ENCODE assay signal across 8 mouse cellular contexts in the genomic region with DNA sequence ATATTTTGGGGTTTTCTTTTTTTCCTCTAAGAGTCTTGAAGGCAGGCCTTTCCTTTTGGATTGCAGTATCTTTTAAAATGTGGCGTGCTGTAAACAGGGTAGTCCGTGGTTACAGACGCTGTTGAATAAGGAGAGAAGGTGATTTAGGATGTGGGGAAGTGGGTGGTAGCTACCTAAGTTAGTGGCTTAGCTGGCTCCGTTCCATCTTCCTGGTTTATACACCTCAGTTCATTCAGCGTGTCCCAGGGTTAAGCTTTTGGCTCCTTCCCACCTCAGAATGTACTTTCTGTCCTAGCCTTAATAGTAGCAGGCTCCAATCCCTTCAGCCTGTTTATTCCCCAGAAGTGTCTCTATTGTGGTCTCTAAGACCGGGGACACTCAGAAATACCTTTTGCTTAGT. TPM values are rescaled to one million over a fixed set of nuclear protein-coding genes. Genes with fewer than 3 reads are reported as not detected.
DNase-seq lines count a peak whose midpoint lies in the region; ATAC-seq and TF ChIP-seq lines count a peak whose summit lies in the region.

No protein-coding gene starts in this region.

- peak; percentile 55 to 58 for DNase-seq in kidney, adult 8-10 months
- no peak for DNase-seq in kidney, adult 18-20 months
- no peak for DNase-seq in liver, postnatal 0 days
- no peak for DNase-seq in adrenal gland, postnatal 25 days
- no peak for DNase-seq in right cerebral cortex, adult 18-20 months

- no peak for TF ChIP-seq EP300 in ES-Bruce4 (IDR thresholded peaks at IDR 0.05; ENCODE audit: insufficient read depth, low read depth, low read length)
- no peak for TF ChIP-seq EP300 in liver, postnatal 0 days (IDR thresholded peaks at IDR 0.05; ENCODE audit: low read depth)

- no peaks in the 10 kb centered on the region for H3K9me3 ChIP-seq in ES-Bruce4 (replicated peaks; ENCODE audit: control insufficient read depth, insufficient read depth, low read length, poor library complexity, severe bottlenecking)
- H3K9me3 ChIP-seq in hindbrain, embryonic 15.5 days = no peaks in the 10 kb centered on the region
- H3K9me3 ChIP-seq in liver, postnatal 0 days (ENCODE audit: low read length) = no peaks in the 10 kb centered on the region

- H3K4me3 ChIP-seq in ES-Bruce4 (ENCODE audit: low read depth, low read length) = peak overlapping the region; percentile 36
- H3K4me3 ChIP-seq in hindbrain, embryonic 15.5 days = no peak overlapping the region
- no peak overlapping the region for H3K4me3 ChIP-seq in liver, postnatal 0 days (ENCODE audit: low read depth, low read length)

- 67% methylated on average over 6 of the region's 6 CpGs for WGBS in hindbrain, embryonic 15.5 days
- WGBS in liver, postnatal 0 days (ENCODE audit: insufficient replicate concordance) = 54% methylated on average over 6 of the region's 6 CpGs

- H3K36me3 ChIP-seq in ES-Bruce4 (ENCODE audit: control insufficient read depth, insufficient read depth, low read length, poor library complexity, severe bottlenecking) = peaks cover 9% of the 10 kb centered on the region
- H3K36me3 ChIP-seq in hindbrain, embryonic 15.5 days = no peaks in the 10 kb centered on the region
- H3K36me3 ChIP-seq in liver, postnatal 0 days (replicated peaks; ENCODE audit: insufficient read depth, low read length) = peaks cover 2% of the 10 kb centered on the region; the same call in 1 of the 2 replicates

- TF ChIP-seq POLR2A in ES-Bruce4 (IDR thresholded peaks at IDR 0.05; ENCODE audit: insufficient read depth, low read length) = no peak

- TF ChIP-seq CTCF in ES-Bruce4 (IDR thresholded peaks at IDR 0.05; ENCODE audit: low read depth, low read length) = no peak
- TF ChIP-seq CTCF in liver, postnatal 0 days (IDR thresholded peaks at IDR 0.05; ENCODE audit: low read depth) = no peak

- H3K9ac ChIP-seq in ES-Bruce4 (ENCODE audit: low read depth, poor library complexity, severe bottlenecking) = peak overlapping the region; percentile 53
- no peak overlapping the region for H3K9ac ChIP-seq in hindbrain, embryonic 15.5 days
- H3K9ac ChIP-seq in liver, postnatal 0 days (replicated peaks) = no peak overlapping the region

- peak overlapping the region; percentile 72 for H3K27ac ChIP-seq in ES-Bruce4 (ENCODE audit: insufficient read depth, low read length)
- H3K27ac ChIP-seq in hindbrain, embryonic 15.5 days (replicated peaks) = peak overlapping the region; percentile 20; the same call in 1 of the 2 replicates
- H3K27ac ChIP-seq in liver, postnatal 0 days (ENCODE audit: low read depth) = no peak overlapping the region

- no peak for ATAC-seq in hindbrain, embryonic 15.5 days (ENCODE audit: low FRiP score, low read depth)
- ATAC-seq in liver, postnatal 0 days = no peak
- ATAC-seq in megakaryocyte, adult 5-6 weeks (ENCODE audit: poor library complexity, severe bottlenecking) = no peak

- no peaks in the 10 kb centered on the region for H3K4me1 ChIP-seq in ES-Bruce4 (ENCODE audit: control insufficient read depth, insufficient read depth, low read length)
- peaks cover 48% of the 10 kb centered on the region for H3K4me1 ChIP-seq in hindbrain, embryonic 15.5 days (replicated peaks)
- H3K4me1 ChIP-seq in liver, postnatal 0 days (ENCODE audit: insufficient read depth) = peaks cover 41% of the 10 kb centered on the region

- H3K4me2 ChIP-seq in hindbrain, embryonic 15.5 days = peak overlapping the region; percentile 22
- peak overlapping the region; percentile 60 for H3K4me2 ChIP-seq in liver, postnatal 0 days (ENCODE audit: low read depth, low read length)

- no peaks in the 10 kb centered on the region for H3K27me3 ChIP-seq in ES-Bruce4 (ENCODE audit: control insufficient read depth, insufficient read depth, low read length, poor library complexity, severe bottlenecking)
- H3K27me3 ChIP-seq in hindbrain, embryonic 15.5 days = no peaks in the 10 kb centered on the region
- H3K27me3 ChIP-seq in liver, postnatal 0 days (ENCODE audit: insufficient read depth, low read length) = no peaks in the 10 kb centered on the region

RNA-seq across cellular contexts. Expression of a gene that starts 3.5 kb away (rescaled TPM):
- polyA plus RNA-seq in ES-Bruce4 (2011; ENCODE audit: insufficient read depth, insufficient read length, low read depth, missing spikeins) = 142 and 148 TPM in 2 replicates
- 64.6 and 66.6 TPM in 2 replicates for polyA plus RNA-seq in hindbrain, embryonic 15.5 days (2015; fragmentation: Nextera tagmentation; extraction: Ambion mirVana)
- 24.8 and 48.6 TPM in 2 replicates for polyA plus RNA-seq in liver, postnatal 0 days (2015; fragmentation: Nextera tagmentation; extraction: Ambion mirVana)
- 72.2 and 82.8 TPM in 2 replicates for total RNA-seq in adrenal gland, postnatal 25 days (2021)
- 15.9 and 18.9 TPM in 2 replicates for total RNA-seq in megakaryocyte, adult 5-6 weeks (2015)
- 19.2 and 22.0 TPM in 2 replicates for total RNA-seq in megakaryocyte, adult 5-6 weeks (2017)

RNA-seq across cellular contexts. Expression of a gene that starts 51.8 kb away (rescaled TPM):
- 25.2 and 30.0 TPM in 2 replicates for polyA plus RNA-seq in ES-Bruce4 (2011; ENCODE audit: insufficient read depth, insufficient read length, low read depth, missing spikeins)
- polyA plus RNA-seq in hindbrain, embryonic 15.5 days (2015; fragmentation: Nextera tagmentation; extraction: Ambion mirVana) = 16.4 and 16.8 TPM in 2 replicates
- polyA plus RNA-seq in liver, postnatal 0 days (2015; fragmentation: Nextera tagmentation; extraction: Ambion mirVana) = 28.1 and 29.7 TPM in 2 replicates
- total RNA-seq in adrenal gland, postnatal 25 days (2021) = 83.9 and 87.0 TPM in 2 replicates
- total RNA-seq in megakaryocyte, adult 5-6 weeks (2015) = 197 and 207 TPM in 2 replicates
- total RNA-seq in megakaryocyte, adult 5-6 weeks (2017) = 315 and 316 TPM in 2 replicates

RNA-seq across cellular contexts. Expression of a gene that starts 57.5 kb away (rescaled TPM):
- polyA plus RNA-seq in ES-Bruce4 (2011; ENCODE audit: insufficient read depth, insufficient read length, low read depth, missing spikeins) = 91.7 and 112 TPM in 2 replicates
- 280 and 290 TPM in 2 replicates for polyA plus RNA-seq in hindbrain, embryonic 15.5 days (2015; fragmentation: Nextera tagmentation; extraction: Ambion mirVana)
- polyA plus RNA-seq in liver, postnatal 0 days (2015; fragmentation: Nextera tagmentation; extraction: Ambion mirVana) = 165 and 167 TPM in 2 replicates
- total RNA-seq in adrenal gland, postnatal 25 days (2021) = 338 and 341 TPM in 2 replicates
- 213 and 215 TPM in 2 replicates for total RNA-seq in megakaryocyte, adult 5-6 weeks (2015)
- total RNA-seq in megakaryocyte, adult 5-6 weeks (2017) = 60.4 and 83.5 TPM in 2 replicates

Comparison
In these comparisons a context has a peak if more than half of its experiments do, and no peak if none do; other contexts are left out.
1. DNase-seq: peak in kidney, adult 8-10 months (2 of 2); none in kidney, adult 18-20 months (single experiment), liver, postnatal 0 days (single experiment), adrenal gland, postnatal 25 days (single experiment) and right cerebral cortex, adult 18-20 months (single experiment).